Mouse (Mus musculus): Measurements from ENCODE around the gene H2-DMa. TPM values are rescaled to one million over a fixed set of nuclear protein-coding genes. Genes with fewer than 3 reads are reported as not detected.

H2-DMa gene
- polyA plus RNA-seq, 1 experiment from 2014 or later = 16.0 TPM

GRCm38 (mm10) chr17:34120814-34121171 lies 1.5 kb downstream of the H2-DMa start:
- Histone ChIP-seq H3K27me3 (no peaks in the 10 kb centered on the region), H3K4me2 (peak overlapping the region; percentile 100), H3K9me3 (no peaks in the 10 kb centered on the region), H3K9ac (peak overlapping the region; percentile 99), H3K4me3 (peak overlapping the region; percentile 82), H3K27ac (replicated peaks) (peak overlapping the region; percentile 100), H3K4me1 (replicated peaks) (peaks cover 43% of the 10 kb centered on the region), H3K36me3 (peaks cover 28% of the 10 kb centered on the region)
- peak; percentile 10 for ATAC-seq (ENCODE audit: low read depth)
- WGBS = under 1% methylated on average over 29 of the region's 31 CpGs

- ATAC-seq (ENCODE audit: low read depth) = peak; percentile 24
- H3K36me3 ChIP-seq = peaks cover 24% of the 10 kb centered on the region
- H3K9ac ChIP-seq = peak overlapping the region; percentile 99
- peak overlapping the region; percentile 100 for H3K4me2 ChIP-seq
- no peaks in the 10 kb centered on the region for H3K9me3 ChIP-seq
- WGBS = under 1% methylated on average over 32 of the region's 35 CpGs
- H3K4me1 ChIP-seq (replicated peaks) = peaks cover 40% of the 10 kb centered on the region
- no peaks in the 10 kb centered on the region for H3K27me3 ChIP-seq
- peak overlapping the region; percentile 82 for H3K4me3 ChIP-seq
- peak overlapping the region; percentile 100 for H3K27ac ChIP-seq (replicated peaks)
These were observed 2.0 kb downstream of the H2-DMa start for GRCm38 (mm10) chr17:34121172-34121878.

DNA sequence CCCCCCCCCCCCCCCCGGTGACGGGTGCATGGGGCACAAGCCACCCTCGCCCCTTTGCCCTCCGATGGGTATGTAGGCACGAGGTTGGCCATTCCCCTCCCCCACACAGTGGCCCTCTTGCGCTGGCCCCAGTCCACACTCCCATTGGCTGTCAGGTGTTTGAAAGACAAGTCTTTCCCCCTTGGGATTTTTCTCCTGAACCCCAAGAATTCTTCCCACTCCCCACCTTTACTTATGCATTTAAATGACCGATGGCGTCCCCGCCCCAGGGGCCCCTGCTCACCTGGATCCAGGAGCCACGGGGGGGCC lies 2.5 kb downstream of the H2-DMa start:
- peak; percentile 23 for ATAC-seq (ENCODE audit: low read depth)
- Histone ChIP-seq H3K9ac (peak overlapping the region; percentile 99), H3K36me3 (peaks cover 19% of the 10 kb centered on the region), H3K9me3 (no peaks in the 10 kb centered on the region), H3K4me3 (peak overlapping the region; percentile 82), H3K27ac (replicated peaks) (peak overlapping the region; percentile 100), H3K4me1 (replicated peaks) (peaks cover 40% of the 10 kb centered on the region), H3K4me2 (peak overlapping the region; percentile 100), H3K27me3 (no peaks in the 10 kb centered on the region)
- 2% methylated on average over 7 of the region's 10 CpGs for whole genome bisulfite sequencing

DNA sequence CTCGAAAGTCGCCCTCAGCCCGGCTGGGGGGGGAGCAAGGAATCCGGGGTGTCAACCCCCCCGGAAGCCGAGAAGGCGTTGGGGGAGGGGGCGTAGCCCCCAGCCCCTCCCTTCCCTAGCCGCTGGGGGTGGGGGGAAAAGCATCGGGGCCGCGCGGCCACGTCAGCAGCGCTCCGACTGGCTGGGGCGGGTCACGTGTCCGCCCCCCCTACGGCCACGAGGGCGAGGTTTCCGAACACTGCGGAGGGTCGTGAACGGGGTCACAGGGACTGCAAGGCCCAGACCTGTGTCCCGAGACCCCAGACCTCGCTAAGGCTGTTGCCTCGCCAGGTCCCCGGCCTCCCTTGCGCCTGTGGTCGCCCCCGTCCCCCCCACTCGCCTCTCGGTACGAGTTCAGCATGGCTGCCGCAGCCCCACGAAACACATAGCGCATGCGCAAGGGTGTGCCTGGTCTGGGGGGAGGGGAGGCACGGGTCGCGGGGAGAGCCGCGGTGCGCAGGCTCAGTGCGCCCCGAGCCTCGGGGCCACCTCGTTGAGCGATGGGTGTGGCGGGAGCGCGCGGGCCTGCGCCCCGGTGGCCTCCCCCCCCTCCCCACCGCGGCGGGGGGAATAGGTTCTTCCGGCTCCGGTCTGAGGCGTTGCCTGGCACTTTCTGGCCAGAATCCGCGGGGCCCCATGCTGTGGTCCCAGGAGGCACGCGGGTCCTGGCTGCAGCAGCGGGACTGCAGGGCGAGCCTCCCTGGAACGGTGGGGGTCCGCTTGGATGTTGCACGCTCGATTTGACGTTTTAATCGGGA lies 3.0 kb downstream of the H2-DMa start, which contains the start of gene Brd2:
Gene Brd2 (minus strand): TSS at position 447 of the 797 bp plus-strand sequence.
- peak within 1 kb of the TSS; percentile 99 for H3K9ac ChIP-seq
- H3K4me3 ChIP-seq = peak within 1 kb of the TSS; percentile 82
- peak; percentile 38 for ATAC-seq (ENCODE audit: low read depth)
- no peaks in the 10 kb centered on the region for H3K9me3 ChIP-seq
- WGBS = under 1% methylated on average over 74 of the region's 75 CpGs
- no peaks in the 10 kb centered on the region for H3K27me3 ChIP-seq
- H3K4me1 ChIP-seq (replicated peaks) = peaks cover 40% of the 10 kb centered on the region
- peak within 1 kb of the TSS; percentile 100 for H3K4me2 ChIP-seq
- peak within 1 kb of the TSS; percentile 100 for H3K27ac ChIP-seq (replicated peaks)
- H3K36me3 ChIP-seq = peaks cover 14% of the 10 kb centered on the region

GRCm38 (mm10) chr17:34123111-34123510 lies 3.8 kb downstream of the H2-DMa start:
- peak overlapping the region; percentile 100 for H3K4me2 ChIP-seq
- H3K4me1 ChIP-seq (replicated peaks) = peaks cover 41% of the 10 kb centered on the region
- H3K9me3 ChIP-seq = no peaks in the 10 kb centered on the region
- peak overlapping the region; percentile 99 for H3K9ac ChIP-seq
- H3K27ac ChIP-seq (replicated peaks) = peak overlapping the region; percentile 100
- H3K4me3 ChIP-seq = peak overlapping the region; percentile 82
- no peaks in the 10 kb centered on the region for H3K27me3 ChIP-seq
- no peak for ATAC-seq (ENCODE audit: low read depth)
- 4% methylated on average over 7 of the region's 7 CpGs for WGBS
- peaks cover 9% of the 10 kb centered on the region for H3K36me3 ChIP-seq

DNA sequence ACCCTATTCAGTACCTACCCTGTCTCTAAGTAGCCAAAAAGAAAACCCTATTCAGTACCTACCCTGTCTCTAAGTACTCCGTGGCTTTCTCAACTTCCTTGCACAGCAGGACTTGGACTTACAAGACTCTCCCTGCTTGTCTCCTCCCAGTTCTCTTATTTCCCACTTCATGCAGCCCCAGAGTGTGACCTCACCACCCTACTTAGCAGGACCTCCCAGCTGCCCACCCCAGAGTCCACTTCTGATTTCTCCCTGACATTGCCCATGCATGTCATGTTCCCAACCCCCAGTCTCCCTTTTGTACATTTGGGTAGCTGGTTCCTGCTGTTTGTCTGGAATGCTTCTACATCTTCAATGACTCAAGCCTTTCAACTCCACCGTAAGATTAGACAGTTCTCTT lies 4.2 kb downstream of the H2-DMa start:
- peak overlapping the region; percentile 99 for H3K9ac ChIP-seq
- no peak for ATAC-seq (ENCODE audit: low read depth)
- no peaks in the 10 kb centered on the region for H3K9me3 ChIP-seq
- H3K27ac ChIP-seq (replicated peaks) = peak overlapping the region; percentile 100
- 5% methylated on average over 2 of the region's 2 CpGs for WGBS
- H3K36me3 ChIP-seq = peaks cover 5% of the 10 kb centered on the region
- H3K4me1 ChIP-seq (replicated peaks) = peaks cover 45% of the 10 kb centered on the region
- H3K4me3 ChIP-seq = peak overlapping the region; percentile 82
- peak overlapping the region; percentile 100 for H3K4me2 ChIP-seq
- H3K27me3 ChIP-seq = no peaks in the 10 kb centered on the region

DNA sequence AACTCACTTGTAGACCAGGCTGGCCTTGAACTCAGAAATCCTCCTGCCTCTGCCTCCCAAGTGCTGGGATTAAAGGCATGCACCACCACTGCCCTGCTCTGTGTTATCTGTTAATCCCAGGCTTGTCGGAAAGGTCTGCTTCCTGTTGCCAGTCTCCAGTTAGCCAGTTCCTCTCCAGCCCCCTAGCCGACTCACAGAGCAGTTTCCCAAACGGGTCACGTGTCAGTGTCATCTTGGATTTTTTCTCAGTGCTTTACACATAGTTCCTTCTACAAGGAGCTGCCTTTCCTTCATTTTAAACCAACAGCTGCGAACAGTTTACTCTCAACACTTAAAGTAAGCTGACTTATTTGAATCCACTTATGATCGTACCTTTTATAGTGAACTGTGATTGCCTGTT lies 5.3 kb downstream of the H2-DMa start:
- 92% methylated on average over 6 of the region's 6 CpGs for WGBS
- ATAC-seq (ENCODE audit: low read depth) = no peak
- Histone ChIP-seq H3K9me3 (no peaks in the 10 kb centered on the region), H3K4me2 (peak overlapping the region; percentile 100), H3K27me3 (no peaks in the 10 kb centered on the region; the same call in 1 of the 2 replicates), H3K27ac (replicated peaks) (no peak overlapping the region), H3K4me3 (no peak overlapping the region), H3K36me3 (no peaks in the 10 kb centered on the region), H3K4me1 (replicated peaks) (peaks cover 56% of the 10 kb centered on the region), H3K9ac (no peak overlapping the region)

DNA sequence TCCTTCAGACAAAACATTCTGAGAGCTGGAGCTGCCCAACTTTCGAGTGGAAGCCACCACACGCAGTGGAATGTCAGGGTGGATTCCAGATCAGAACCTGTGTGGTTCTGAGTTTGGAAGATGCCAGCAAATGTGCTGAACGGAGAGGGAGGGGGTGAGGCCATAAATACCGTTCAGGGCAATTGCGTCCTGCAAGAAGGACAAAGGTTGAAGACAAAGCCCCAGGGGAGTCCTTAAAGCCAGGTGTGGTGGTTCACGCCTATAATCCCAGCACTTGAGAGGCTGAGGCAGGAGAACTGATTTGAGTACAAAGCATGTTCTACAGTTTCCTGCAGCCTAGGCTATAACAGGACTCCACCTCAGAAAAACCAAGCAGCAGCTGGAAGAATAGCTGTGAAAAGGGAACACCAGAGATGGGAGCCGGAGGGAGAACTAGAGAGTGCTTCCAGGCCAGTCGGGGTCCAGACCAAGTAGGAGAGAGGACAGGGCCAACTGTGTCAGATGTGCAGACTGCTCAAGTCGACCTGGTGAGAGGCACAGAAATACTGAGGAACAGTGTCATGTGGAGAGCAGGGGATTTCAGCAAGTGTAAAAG lies 7.6 kb downstream of the H2-DMa start:
- no peak overlapping the region; the same call in 1 of the 2 replicates for H3K4me3 ChIP-seq
- WGBS = 35% methylated on average over 9 of the region's 9 CpGs

GRCm38 (mm10) chr17:34127475-34127874 lies 8.1 kb downstream of the H2-DMa start:
- Histone ChIP-seq H3K9ac (no peak overlapping the region), H3K4me1 (replicated peaks) (peaks cover 56% of the 10 kb centered on the region), H3K36me3 (no peaks in the 10 kb centered on the region), H3K9me3 (no peaks in the 10 kb centered on the region), H3K4me2 (no peak overlapping the region), H3K27ac (replicated peaks) (no peak overlapping the region), H3K27me3 (no peaks in the 10 kb centered on the region; the same call in 1 of the 2 replicates), H3K4me3 (no peak overlapping the region)
- WGBS = 28% methylated on average over 6 of the region's 6 CpGs
- ATAC-seq (ENCODE audit: low read depth) = no peak

More for the DNA sequence above, 7.6 kb downstream of the H2-DMa start:
- Histone ChIP-seq H3K36me3 (no peaks in the 10 kb centered on the region), H3K27me3 (no peaks in the 10 kb centered on the region; the same call in 1 of the 2 replicates), H3K9ac (no peak overlapping the region), H3K4me2 (no peak overlapping the region), H3K4me1 (replicated peaks) (peaks cover 56% of the 10 kb centered on the region), H3K9me3 (no peaks in the 10 kb centered on the region), H3K27ac (replicated peaks) (no peak overlapping the region)
- no peak for ATAC-seq (ENCODE audit: low read depth)

DNA sequence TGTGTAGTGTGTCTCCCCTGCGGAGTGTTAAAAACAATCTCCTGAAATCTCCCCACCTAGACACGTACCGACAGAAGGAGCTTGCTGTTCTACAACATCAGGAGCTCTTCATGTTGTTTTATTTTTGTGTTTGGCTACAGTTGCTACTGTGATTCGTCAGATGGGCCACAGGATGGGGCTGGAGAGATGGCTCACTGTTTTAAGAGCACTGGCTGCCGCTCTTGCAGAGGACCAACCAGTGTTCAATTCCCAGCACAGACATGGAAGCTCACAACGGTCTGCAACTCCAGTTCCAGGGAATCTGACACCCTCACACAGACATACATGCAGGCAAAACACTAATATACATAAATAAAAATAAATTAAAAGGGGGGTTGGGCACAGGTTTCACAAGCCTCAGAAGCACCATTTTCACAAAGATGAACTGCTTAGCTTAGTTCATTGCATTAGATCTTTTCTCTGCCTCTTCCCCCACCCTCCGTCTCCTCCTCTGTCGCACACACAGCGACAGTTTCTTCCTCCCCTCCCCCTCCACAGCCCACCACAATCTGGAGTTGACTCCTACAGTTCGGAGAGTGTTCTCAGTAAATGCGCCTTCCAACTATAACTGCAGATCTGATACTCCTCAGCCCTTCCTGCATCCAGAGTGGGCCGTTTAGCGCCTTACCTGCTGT lies 9.1 kb downstream of the H2-DMa start:
- H3K27ac ChIP-seq (replicated peaks) = peak overlapping the region; percentile 46; the same call in 1 of the 2 replicates
- H3K27me3 ChIP-seq = no peaks in the 10 kb centered on the region; the same call in 1 of the 2 replicates
- peak overlapping the region; percentile 52; the same call in 1 of the 2 replicates for H3K9ac ChIP-seq
- H3K4me3 ChIP-seq = 0 out of 2 replicates have a peak overlapping the region, but pooled peaks have one; percentile 8
- no peaks in the 10 kb centered on the region for H3K9me3 ChIP-seq
- 21% methylated on average over 13 of the region's 13 CpGs for WGBS
- no peak for ATAC-seq (ENCODE audit: low read depth)
- peak overlapping the region; percentile 17; the same call in 1 of the 2 replicates for H3K4me2 ChIP-seq
- H3K36me3 ChIP-seq = no peaks in the 10 kb centered on the region
- H3K4me1 ChIP-seq (replicated peaks) = peaks cover 52% of the 10 kb centered on the region

DNA sequence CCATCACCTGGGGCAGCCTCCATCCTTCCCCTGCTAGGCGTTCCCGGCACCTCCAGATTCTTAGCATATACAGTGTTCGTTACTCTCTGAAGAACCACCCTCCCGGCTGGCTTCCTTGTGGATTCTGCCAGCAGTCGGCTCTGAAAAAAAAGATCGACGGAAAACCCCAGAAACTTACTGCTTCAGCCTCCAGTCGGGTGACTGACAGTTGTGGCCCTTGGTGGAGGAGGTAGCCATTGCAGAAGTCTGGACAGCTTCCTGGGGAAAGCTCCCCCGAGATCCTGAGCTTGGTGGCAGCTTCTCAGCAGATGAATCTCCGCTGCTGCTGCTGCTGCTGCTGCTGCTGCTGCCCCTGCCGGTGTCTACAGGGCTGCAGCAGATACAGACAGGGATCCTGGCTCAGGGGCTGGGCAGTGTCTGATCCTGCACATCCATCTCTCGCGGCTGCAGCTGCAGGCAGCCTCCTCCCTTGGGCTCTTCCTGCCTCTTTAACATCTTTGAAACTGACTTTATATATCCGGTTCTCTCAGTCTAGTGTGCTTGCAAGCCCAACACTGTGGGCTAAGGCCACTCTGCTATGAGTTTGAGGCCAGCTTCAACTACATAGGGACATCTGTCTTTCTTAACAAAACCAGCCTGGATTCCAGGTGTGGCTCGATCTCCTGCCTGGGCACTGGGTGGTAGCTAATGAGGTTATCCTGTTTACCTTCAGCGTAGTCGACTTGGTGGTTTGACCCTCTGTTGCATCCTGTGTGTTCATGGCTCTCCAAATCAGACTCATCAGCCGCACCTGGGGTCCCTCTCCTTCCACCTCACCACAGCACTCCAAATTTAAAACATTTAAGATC lies 9.8 kb downstream of the H2-DMa start:
- Histone ChIP-seq H3K4me3 (peak overlapping the region; percentile 8), H3K4me2 (peak overlapping the region; percentile 17; the same call in 1 of the 2 replicates), H3K27ac (replicated peaks) (peak overlapping the region; percentile 46; the same call in 1 of the 2 replicates), H3K36me3 (no peaks in the 10 kb centered on the region), H3K9ac (peak overlapping the region; percentile 52; the same call in 1 of the 2 replicates), H3K4me1 (replicated peaks) (peaks cover 44% of the 10 kb centered on the region), H3K9me3 (no peaks in the 10 kb centered on the region), H3K27me3 (no peaks in the 10 kb centered on the region; the same call in 1 of the 2 replicates)
- no peak for ATAC-seq (ENCODE audit: low read depth)
- 18% methylated on average over 18 of the region's 18 CpGs for WGBS
